Mouse (Mus musculus) CH12.LX (cell line): Measurements from ENCODE around the gene Sphk2. TPM values are rescaled to one million over a fixed set of nuclear protein-coding genes. Genes with fewer than 3 reads are reported as not detected.

Source experiments
- DNase-seq: peaks from one replicate; pipeline ENCODE4 v3.0.0-alpha.2; 2013; ENCODE audit errors: extremely low read depth
- H3K27ac ChIP-seq: 2 replicates; pipeline ENCODE4 v1.5.1; 2012; ENCODE audit warnings: low read depth, mild to moderate bottlenecking, control low read depth, moderate library complexity; ENCODE audit not compliant: insufficient read depth
- H3K27me3 ChIP-seq: replicated peaks from 2 replicates; pipeline ENCODE3; 2012; ENCODE audit warnings: inconsistent platforms
- H3K36me3 ChIP-seq, 2 experiments: replicated peaks in 1 of 2; 2 replicates each; pipeline versions ENCODE3 to v1.6.1; 2012; ENCODE audit warnings: inconsistent platforms in 1 of 2, low read length in 1 of 2, mild to moderate bottlenecking in 1 of 2, mixed read lengths in 1 of 2, moderate library complexity in 1 of 2; ENCODE audit not compliant: control insufficient read depth in 1 of 2, insufficient read depth in 1 of 2
- H3K4me1 ChIP-seq, 2 experiments: 2 replicates each; pipeline ENCODE4 v1.6.1; 2012; ENCODE audit warnings: inconsistent platforms in 1 of 2, moderate library complexity in 1 of 2; ENCODE audit not compliant: insufficient read depth in 2 of 2, control insufficient read depth in 1 of 2
- H3K4me2 ChIP-seq: 2 replicates; pipeline ENCODE4 v1.6.1; 2012; ENCODE audit warnings: low read depth, mild to moderate bottlenecking, control low read depth; ENCODE audit not compliant: poor library complexity, insufficient read depth, severe bottlenecking
- H3K4me3 ChIP-seq, 3 experiments: fragments of 150-350 bp in 1 of 3; sonication (generic) in 1 of 3; replicated peaks in 1 of 3; 2 replicates each; pipeline versions ENCODE3 to v1.5.1; 2011 to 2012; ENCODE audit warnings: low read depth in 2 of 3, low read length in 2 of 3, mild to moderate bottlenecking in 2 of 3, moderate library complexity in 2 of 3, control low read depth in 1 of 3, improper control_type of control experiment in 1 of 3, inconsistent platforms in 1 of 3, mixed read lengths in 1 of 3; ENCODE audit not compliant: poor library complexity in 1 of 3
- H3K79me2 ChIP-seq: replicated peaks from 2 replicates; pipeline ENCODE4 v1.6.1; 2012; ENCODE audit warnings: mild to moderate bottlenecking, moderate library complexity; ENCODE audit not compliant: control insufficient read depth, poor library complexity, insufficient read depth, severe bottlenecking; ENCODE audit errors: extremely low read depth
- H3K9ac ChIP-seq: 2 replicates; pipeline ENCODE4 v1.6.1; 2012; ENCODE audit warnings: low read depth, mild to moderate bottlenecking, control low read depth, moderate library complexity; ENCODE audit not compliant: insufficient read depth
- H3K9me3 ChIP-seq: replicated peaks from 2 replicates; pipeline ENCODE3; 2012; ENCODE audit warnings: low read length, inconsistent platforms, mixed read lengths
- EP300 ChIP-seq: IDR thresholded peaks from 2 replicates; pipeline ENCODE4 v1.6.1; 2011; ENCODE audit warnings: low read length, improper control_type of control experiment
- IRF4 ChIP-seq: IDR thresholded peaks from 2 replicates; pipeline ENCODE4 v1.6.1; 2014; ENCODE audit warnings: low read depth, mild to moderate bottlenecking, inconsistent platforms, low read length, improper control_type of control experiment
- JUN ChIP-seq: IDR thresholded peaks from 2 replicates; pipeline ENCODE4 v1.6.1; 2011; ENCODE audit warnings: low read depth, mild to moderate bottlenecking, low read length, improper control_type of control experiment, moderate library complexity; ENCODE audit not compliant: insufficient read depth
- JUND ChIP-seq: conservative IDR thresholded peaks from 2 replicates; pipeline ENCODE4 v1.6.1; 2011; ENCODE audit warnings: low read depth, low read length, improper control_type of control experiment
- MAX ChIP-seq: IDR thresholded peaks from 2 replicates; pipeline ENCODE4 v1.6.1; 2011; ENCODE audit warnings: low read length, improper control_type of control experiment
- MEF2A ChIP-seq: IDR thresholded peaks from 2 replicates; pipeline ENCODE4 v1.6.1; 2014; ENCODE audit warnings: low read depth, mild to moderate bottlenecking, inconsistent platforms, low read length, improper control_type of control experiment, borderline replicate concordance
- NELFE ChIP-seq: IDR thresholded peaks from 2 replicates; pipeline ENCODE4 v1.6.1; 2011; ENCODE audit warnings: low read depth, low read length, improper control_type of control experiment
- SIN3A ChIP-seq: IDR thresholded peaks from 2 replicates; pipeline ENCODE4 v1.6.1; 2012; ENCODE audit warnings: low read length, improper control_type of control experiment, inconsistent platforms
- UBTF ChIP-seq: IDR thresholded peaks from 2 replicates; pipeline ENCODE4 v1.6.1; 2012; ENCODE audit warnings: low read depth, mild to moderate bottlenecking, inconsistent platforms, low read length, improper control_type of control experiment, moderate library complexity
- USF1 ChIP-seq: IDR thresholded peaks from 2 replicates; pipeline ENCODE4 v1.6.1; 2014; ENCODE audit warnings: low read depth, mild to moderate bottlenecking, inconsistent platforms, low read length, improper control_type of control experiment
- ZMIZ1 ChIP-seq: IDR thresholded peaks from 2 replicates; pipeline ENCODE4 v1.6.1; 2012; ENCODE audit warnings: low read depth, mild to moderate bottlenecking, inconsistent platforms, low read length, improper control_type of control experiment
- ZNF384 ChIP-seq: IDR thresholded peaks from 2 replicates; pipeline ENCODE4 v1.6.1; 2012; ENCODE audit warnings: low read depth, low read length, improper control_type of control experiment, inconsistent platforms
- dilution Hi-C: fragments of 300-500 bp; cut with MboI; formaldehyde crosslinking; loops from 2 replicates; pipeline ENCODE4 v1.14.3; 2020; ENCODE audit warnings: low sequenced_read_pairs; ENCODE audit not compliant: extremely low pct_unique_long_range_greater_than_20kb, extremely low pct_ligation_motif_present
- in situ Hi-C: fragments of 300-500 bp; cut with MboI; formaldehyde crosslinking; loops from 3 replicates; pipeline ENCODE4 v1.14.3; 2019; ENCODE audit warnings: low sequenced_read_pairs, low pct_ligation_motif_present, low pct_unique_long_range_greater_than_20kb, mixed read lengths
- polyA plus RNA-seq: library from polyadenylated mRNA; unstranded; fragments of >175 nt; gene quantifications from 2 replicates; pipeline ENCODE4 v1.2.1, GENCODE M21; 2012; ENCODE audit warnings: low read depth; ENCODE audit not compliant: insufficient read length
- total RNA-seq, 2 experiments: library from RNA; depleted of rRNA; stranded (reverse); fragments of 300-350 nt in 1 of 2; fragments of >200 nt in 1 of 2; gene quantifications; 2 replicates each; pipeline ENCODE4 v1.2.3; 2012 to 2014

Gene Sphk2
- total and polyA plus RNA-seq, 3 experiments, result 9.4 to 22.4 (median 16.6) TPM

DNA sequence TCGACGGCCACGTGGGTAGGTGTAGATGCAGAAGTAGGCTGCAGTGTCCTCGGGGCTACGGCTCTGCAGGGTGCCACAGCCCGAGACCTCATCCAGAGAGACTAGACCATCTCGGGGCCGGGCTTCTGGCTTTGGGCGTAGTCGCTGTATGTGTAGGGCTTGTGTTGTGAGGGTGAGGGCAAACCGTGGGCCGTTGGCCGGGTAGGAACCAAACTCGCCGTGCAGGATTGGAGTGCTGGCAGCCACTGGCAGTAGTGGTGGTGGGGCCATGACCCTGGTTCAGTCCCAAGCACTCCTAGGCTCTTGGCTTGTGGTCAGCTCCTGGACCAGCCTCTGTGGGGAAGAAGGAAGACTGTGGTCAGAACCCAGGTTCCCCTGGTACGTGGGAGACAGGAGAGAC, 4.4 kb downstream of the Sphk2 start:
- Histone ChIP-seq H3K79me2 (peaks cover 31% of the 10 kb centered on the region), H3K4me2 (no peak overlapping the region), H3K4me1 (peaks cover 0 to 37% of the 10 kb centered on the region in 2 experiments; a peak in 2 of 4 replicates), H3K27me3 (no peaks in the 10 kb centered on the region), H3K9me3 (no peaks in the 10 kb centered on the region), H3K36me3 (peaks cover 35 to 63% of the 10 kb centered on the region in 2 experiments), H3K4me3 (no peak overlapping the region), H3K9ac (no peak overlapping the region), H3K27ac (no peak overlapping the region)
- no peak for TF ChIP-seq ZNF384
- no peak for TF ChIP-seq EP300
- no peak for TF ChIP-seq ZMIZ1
- no peak for TF ChIP-seq USF1
- TF ChIP-seq IRF4, result no peak
- no peak for TF ChIP-seq MEF2A
- TF ChIP-seq SIN3A, result no peak
- TF ChIP-seq JUND, result no peak
- no peak for TF ChIP-seq MAX
- no peak for TF ChIP-seq JUN
- TF ChIP-seq NELFE, result no peak
- no peak for TF ChIP-seq UBTF
- in situ Hi-C loops, result no loop called here
- DNase-seq, result no peak
- dilution Hi-C loops, result no loop called here

DNA sequence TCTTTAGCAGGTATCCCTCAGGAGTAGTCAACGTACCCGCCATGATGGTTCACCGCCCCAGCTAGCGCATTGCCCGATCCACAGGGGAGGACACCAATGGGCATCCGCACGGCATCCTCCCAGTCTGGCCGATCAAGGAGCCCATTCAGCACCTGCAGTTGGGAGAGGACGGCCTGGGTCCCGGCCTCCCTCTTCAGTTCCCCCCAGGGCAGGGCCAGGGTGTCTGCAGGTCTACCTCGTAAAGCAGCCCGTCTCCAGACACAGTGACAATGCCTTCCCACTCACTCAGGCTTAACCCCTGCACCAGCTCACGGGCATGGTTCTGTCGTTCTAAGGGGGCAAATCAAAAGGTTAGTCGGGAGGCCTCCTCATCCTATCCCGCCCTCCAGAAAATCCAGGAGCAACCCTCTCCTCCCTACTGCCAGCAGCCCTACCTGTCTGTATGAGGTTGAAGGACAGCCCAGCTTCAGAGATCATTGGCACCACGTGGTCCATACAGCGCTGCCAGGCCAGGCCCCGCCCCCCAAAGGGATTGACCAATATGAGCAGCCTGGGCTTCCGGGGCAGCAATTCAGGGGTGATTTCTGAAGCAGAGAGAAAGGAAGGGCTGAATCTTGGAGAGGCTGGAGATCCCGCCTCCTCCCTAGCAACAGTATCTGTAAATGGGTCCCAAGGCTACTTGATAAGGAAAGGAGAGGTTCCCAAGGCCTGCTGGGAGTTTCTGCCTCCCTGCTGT, 5.6 kb downstream of the Sphk2 start:
- H3K27me3 ChIP-seq, result no peaks in the 10 kb centered on the region
- in situ Hi-C loops, result no loop called here
- no peak overlapping the region for H3K9ac ChIP-seq
- H3K4me1 ChIP-seq, result peaks cover 0 to 46% of the 10 kb centered on the region in 2 experiments; a peak in 2 of 4 replicates
- H3K79me2 ChIP-seq, result peaks cover 26% of the 10 kb centered on the region
- H3K4me3 ChIP-seq, result no peak overlapping the region
- no peak overlapping the region for H3K4me2 ChIP-seq
- TF ChIP-seq EP300, result no peak
- TF ChIP-seq, all 38 proteins: peak for 0
- dilution Hi-C loops, result no loop called here
- no peak overlapping the region for H3K27ac ChIP-seq
- no peak for DNase-seq
- H3K36me3 ChIP-seq, result peaks cover 35 to 63% of the 10 kb centered on the region in 2 experiments
- H3K9me3 ChIP-seq, result no peaks in the 10 kb centered on the region
